Mouse (Mus musculus) lung, embryonic 16.5 days (tissue): Measurements from ENCODE around the gene Hist2h3b. TPM values are rescaled to one million over a fixed set of nuclear protein-coding genes. Genes with fewer than 3 reads are reported as not detected.
A peak's percentile ranks its signal among the peaks of the same experiment; 100 is the strongest.
"Not testable (repeated sequence)": the region's sequence is repeated elsewhere in the genome, so short reads cannot be mapped to it uniquely, and the experiment has no call there.

Experiments
- ATAC-seq: fragments of 200-750 bp; cut with Nextera tagmentation; 2 replicates; pipeline ENCODE4 v1.8.0; 2017; ENCODE audit warnings: low read depth, mild to moderate bottlenecking, moderate library complexity
- H3K27ac ChIP-seq: fragments of 300-500 bp; sonication (generic); 2 replicates; pipeline ENCODE4 v1.5.1; 2014; ENCODE audit warnings: mild to moderate bottlenecking, control low read depth, low read length
- H3K27me3 ChIP-seq: fragments of 300-500 bp; sonication (generic); 2 replicates; pipeline ENCODE4 v1.6.1; 2014; ENCODE audit warnings: low read depth, low read length, mixed read lengths; ENCODE audit not compliant: control insufficient read depth, insufficient read depth
- H3K36me3 ChIP-seq: fragments of 300-500 bp; sonication (generic); 2 replicates; pipeline ENCODE4 v1.6.1; 2014; ENCODE audit warnings: low read length; ENCODE audit not compliant: control insufficient read depth, insufficient read depth
- H3K4me1 ChIP-seq: fragments of 300-500 bp; sonication (generic); replicated peaks from 2 replicates; pipeline ENCODE4 v1.6.1; 2014; ENCODE audit warnings: low read length, mixed read lengths; ENCODE audit not compliant: control insufficient read depth, insufficient read depth
- H3K4me2 ChIP-seq: fragments of 300-500 bp; sonication (generic); 2 replicates; pipeline ENCODE4 v1.6.1; 2014; ENCODE audit warnings: low read depth, low read length, control low read depth
- H3K4me3 ChIP-seq: fragments of 300-500 bp; sonication (generic); 2 replicates; pipeline ENCODE4 v1.5.1; 2014; ENCODE audit warnings: mild to moderate bottlenecking, low read length, control low read depth
- H3K9ac ChIP-seq: fragments of 300-500 bp; sonication (generic); 2 replicates; pipeline ENCODE4 v1.6.1; 2014; ENCODE audit warnings: low read length, control low read depth
- H3K9me3 ChIP-seq: fragments of 300-500 bp; sonication (generic); 2 replicates; pipeline ENCODE4 v1.6.1; 2016; ENCODE audit warnings: low read length; ENCODE audit not compliant: control insufficient read depth
- WGBS: fragments of 180-500 bp; shearing (Covaris S2); extraction: QIAGEN DNeasy Blood & Tissue Kit; methylation state at CpG from one replicate; pipeline ENCODE4 v1.1.7; 2014; 5-methylcytosine and 5-hydroxymethylcytosine counted together
- polyA plus RNA-seq: library from polyadenylated mRNA; unstranded; fragments of >200 nt; fragmentation: Nextera tagmentation; extraction: Ambion mirVana; gene quantifications from 2 replicates; pipeline ENCODE4 v1.2.1, GENCODE M21; 2015

Gene Hist2h3b
- polyA plus RNA-seq, 1 experiment from 2014 or later: 55.7 TPM

DNA sequence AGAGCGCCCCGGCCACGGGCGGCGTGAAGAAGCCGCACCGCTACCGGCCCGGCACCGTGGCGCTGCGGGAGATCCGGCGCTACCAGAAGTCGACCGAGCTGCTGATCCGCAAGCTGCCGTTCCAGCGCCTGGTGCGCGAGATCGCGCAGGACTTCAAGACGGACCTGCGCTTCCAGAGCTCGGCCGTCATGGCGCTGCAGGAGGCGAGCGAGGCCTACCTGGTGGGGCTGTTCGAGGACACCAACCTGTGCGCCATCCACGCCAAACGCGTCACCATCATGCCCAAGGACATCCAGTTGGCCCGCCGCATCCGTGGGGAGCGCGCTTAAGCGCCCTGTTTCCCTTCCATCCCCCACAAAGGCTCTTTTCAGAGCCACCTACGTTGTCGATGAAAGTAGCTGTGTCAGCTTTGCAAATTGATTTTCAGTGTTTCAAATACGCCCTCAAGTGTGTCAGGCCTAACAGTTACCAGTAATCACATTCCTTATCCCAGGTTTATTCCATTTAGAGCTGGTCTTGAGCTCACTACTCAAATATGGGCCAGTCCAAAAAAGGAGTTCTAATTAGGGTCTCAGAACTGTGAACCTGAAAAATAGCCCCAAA lies 423 bp downstream of the Hist2h3b start:
- 0% methylated on average over 10 of the region's 44 CpGs for WGBS
- H3K9me3 ChIP-seq, H3K36me3 ChIP-seq, H3K27me3 ChIP-seq: not testable (repeated sequence)
- peak overlapping the region; percentile 99 for H3K27ac ChIP-seq
- ATAC-seq: peak; percentile 20
- H3K4me1 ChIP-seq: peaks cover 11% of the 10 kb centered on the region
- peak overlapping the region; percentile 72 for H3K9ac ChIP-seq
- peak overlapping the region; percentile 71 for H3K4me2 ChIP-seq
- H3K4me3 ChIP-seq: peak overlapping the region; percentile 64

DNA sequence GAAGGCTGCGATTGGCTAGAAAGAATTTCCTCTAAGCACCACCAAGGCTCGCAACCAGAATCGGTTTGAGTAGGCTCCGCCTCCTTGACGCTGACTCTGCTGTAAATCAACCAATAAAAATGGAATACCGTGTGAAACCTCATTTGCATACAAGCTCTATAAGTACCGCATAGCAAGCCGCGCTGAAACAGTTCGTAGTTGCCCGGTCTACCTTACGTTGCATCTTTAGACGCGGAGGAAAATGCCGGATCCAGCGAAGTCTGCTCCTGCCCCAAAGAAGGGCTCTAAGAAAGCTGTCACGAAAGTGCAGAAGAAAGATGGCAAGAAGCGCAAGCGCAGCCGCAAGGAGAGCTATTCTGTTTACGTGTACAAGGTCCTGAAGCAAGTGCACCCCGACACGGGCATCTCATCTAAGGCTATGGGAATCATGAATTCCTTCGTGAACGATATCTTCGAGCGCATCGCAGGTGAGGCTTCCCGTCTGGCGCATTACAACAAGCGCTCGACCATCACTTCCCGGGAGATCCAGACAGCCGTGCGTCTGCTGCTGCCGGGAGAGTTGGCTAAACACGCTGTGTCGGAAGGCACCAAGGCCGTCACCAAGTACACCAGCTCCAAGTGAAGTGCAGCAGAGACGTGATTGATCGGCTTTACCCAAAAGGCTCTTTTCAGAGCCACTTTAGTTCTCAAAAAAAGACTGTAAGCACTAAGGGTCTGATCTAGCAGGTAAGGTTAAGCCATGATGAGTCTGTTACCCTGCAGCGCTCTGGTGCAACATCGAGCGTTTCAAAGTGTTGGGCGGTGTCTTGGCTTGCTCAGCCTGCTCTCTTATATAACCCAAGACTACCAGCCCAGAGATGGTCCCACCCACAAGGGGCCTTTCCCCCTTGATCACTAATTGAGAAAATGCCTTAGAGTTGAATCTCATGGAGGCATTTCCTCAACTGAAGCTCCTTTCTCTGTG lies 1.3 kb downstream of the Hist2h3b start, which contains the start of gene Hist2h2bb:
TSS of gene Hist2h2bb (plus strand) at position 242 of the 964 bp plus-strand sequence.
- Histone ChIP-seq H3K4me2 (peak within 1 kb of the TSS; percentile 91), H3K9ac (peak within 1 kb of the TSS; percentile 80), H3K36me3 (no peaks in the 10 kb centered on the region), H3K4me3 (peak within 1 kb of the TSS; percentile 64), H3K27ac (peak within 1 kb of the TSS; percentile 99), H3K9me3 (no peaks in the 10 kb centered on the region), H3K4me1 (peaks cover 4% of the 10 kb centered on the region), H3K27me3 (no peaks in the 10 kb centered on the region)
- ATAC-seq: peak; percentile 96
- WGBS: under 1% methylated on average over 45 of the region's 45 CpGs

- WGBS: 81% methylated on average over 17 of the region's 17 CpGs
These were observed 5.4 kb downstream of the Hist2h3b start for GRCm38 (mm10) chr3:96273591-96274465.

GRCm38 (mm10) chr3:96277428-96277799 lies 9.0 kb downstream of the Hist2h3b start:
- WGBS: 9% methylated on average over 8 of the region's 8 CpGs
- peak; percentile 37 for ATAC-seq

More at GRCm38 (mm10) chr3:96273591-96274465, 5.4 kb downstream of the Hist2h3b start:
- Histone ChIP-seq H3K36me3 (no peaks in the 10 kb centered on the region), H3K9ac (no peak overlapping the region), H3K4me3 (no peak overlapping the region), H3K4me1 (peaks cover 12% of the 10 kb centered on the region), H3K9me3 (no peaks in the 10 kb centered on the region), H3K27ac (no peak overlapping the region), H3K27me3 (no peaks in the 10 kb centered on the region; the same call in 1 of the 2 replicates), H3K4me2 (no peak overlapping the region)
- ATAC-seq: no peak

GRCm38 (mm10) chr3:96277800-96278624 lies 9.6 kb downstream of the Hist2h3b start:
- peak overlapping the region; percentile 84 for H3K27ac ChIP-seq
- H3K27me3 ChIP-seq: no peaks in the 10 kb centered on the region; the same call in 1 of the 2 replicates
- no peaks in the 10 kb centered on the region for H3K9me3 ChIP-seq
- under 1% methylated on average over 49 of the region's 49 CpGs for WGBS
- peak overlapping the region; percentile 94 for H3K4me2 ChIP-seq
- peak overlapping the region; percentile 64 for H3K4me3 ChIP-seq
- ATAC-seq: peak; percentile 97
- H3K36me3 ChIP-seq: no peaks in the 10 kb centered on the region
- H3K9ac ChIP-seq: peak overlapping the region; percentile 63
- peaks cover 8% of the 10 kb centered on the region for H3K4me1 ChIP-seq

More at GRCm38 (mm10) chr3:96277428-96277799, 9.0 kb downstream of the Hist2h3b start:
- Histone ChIP-seq H3K9me3 (no peaks in the 10 kb centered on the region), H3K4me3 (peak overlapping the region; percentile 64), H3K4me1 (peaks cover 8% of the 10 kb centered on the region), H3K27ac (no peak overlapping the region), H3K36me3 (no peaks in the 10 kb centered on the region), H3K9ac (peak overlapping the region; percentile 63), H3K27me3 (no peaks in the 10 kb centered on the region; the same call in 1 of the 2 replicates), H3K4me2 (peak overlapping the region; percentile 94)

- H3K4me3 ChIP-seq: no peak overlapping the region
- no peak overlapping the region for H3K9ac ChIP-seq
- peaks cover 9% of the 10 kb centered on the region for H3K27me3 ChIP-seq
- H3K27ac ChIP-seq: no peak overlapping the region
- 47% methylated on average over 6 of the region's 6 CpGs for WGBS
- peaks cover 8% of the 10 kb centered on the region for H3K4me1 ChIP-seq
- no peak overlapping the region for H3K4me2 ChIP-seq
- ATAC-seq: no peak
- no peaks in the 10 kb centered on the region for H3K36me3 ChIP-seq
- no peaks in the 10 kb centered on the region for H3K9me3 ChIP-seq
These were observed 12.2 kb downstream of the Hist2h3b start for GRCm38 (mm10) chr3:96280660-96281059.

- no peaks in the 10 kb centered on the region for H3K9me3 ChIP-seq
- no peaks in the 10 kb centered on the region for H3K4me1 ChIP-seq
- no peaks in the 10 kb centered on the region for H3K36me3 ChIP-seq
- peak overlapping the region; percentile 9; the same call in 1 of the 2 replicates for H3K4me2 ChIP-seq
- H3K27me3 ChIP-seq: peaks cover 9% of the 10 kb centered on the region
- H3K9ac ChIP-seq: no peak overlapping the region
- no peak overlapping the region for H3K27ac ChIP-seq
- H3K4me3 ChIP-seq: no peak overlapping the region
- ATAC-seq: no peak
- 1% methylated on average over 4 of the region's 4 CpGs for WGBS
These were observed 16.0 kb downstream of the Hist2h3b start for GRCm38 (mm10) chr3:96284457-96284856.

DNA sequence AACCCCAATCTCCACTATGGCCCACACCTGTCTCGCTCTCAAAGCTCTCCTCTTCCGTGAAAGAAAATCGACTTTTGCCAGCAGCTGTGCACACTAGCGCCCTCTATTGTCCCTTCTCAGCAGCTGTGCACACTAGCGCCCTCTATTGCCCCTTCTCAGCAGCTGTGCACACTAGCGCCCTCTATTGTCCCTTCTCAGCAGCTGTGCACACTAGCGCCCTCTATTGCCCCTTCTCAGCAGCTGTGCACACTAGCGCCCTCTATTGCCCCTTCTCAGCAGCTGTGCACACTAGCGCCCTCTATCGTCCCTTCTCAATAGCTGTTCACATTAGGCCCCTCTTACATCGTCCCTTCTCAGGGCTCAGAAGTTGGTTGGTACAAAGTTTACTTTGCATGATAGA lies 18.9 kb downstream of the Hist2h3b start:
- 92% methylated on average over 11 of the region's 11 CpGs for WGBS
- H3K4me1 ChIP-seq, H3K27ac ChIP-seq, ATAC-seq, H3K9me3 ChIP-seq, H3K4me2 ChIP-seq, H3K9ac ChIP-seq, H3K4me3 ChIP-seq, H3K36me3 ChIP-seq, H3K27me3 ChIP-seq: not testable (repeated sequence)
